Mouse (Mus musculus): ENCODE results near the gene Kansl1. TPM values are rescaled to one million over a fixed set of nuclear protein-coding genes. Genes with fewer than 3 reads are reported as not detected.
"Not testable (repeated sequence)": the region's sequence is repeated elsewhere in the genome, so short reads cannot be mapped to it uniquely, and the experiment has no call there.

Gene Kansl1
- polyA plus RNA-seq, 1 experiment: 37.9 TPM

DNA sequence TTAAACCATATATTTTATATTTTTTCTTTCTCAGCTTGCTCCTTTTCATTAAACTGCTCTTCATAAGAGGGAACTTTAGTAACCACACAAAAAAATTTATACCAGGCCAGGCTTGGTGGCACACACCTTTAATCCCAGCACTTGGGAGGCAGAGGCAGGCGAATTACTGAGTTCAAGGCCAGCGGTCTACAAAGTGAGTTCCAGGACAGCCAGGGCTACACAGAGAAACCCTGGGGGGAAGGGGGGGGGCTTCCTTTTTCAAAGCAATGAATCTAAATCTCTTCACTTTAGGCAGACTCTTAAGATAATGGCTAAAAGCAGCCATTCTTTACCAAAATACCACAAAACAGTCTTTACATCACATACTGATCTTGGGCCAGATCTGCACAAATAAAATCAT lies 9.0 kb downstream of the Kansl1 start:
- no peaks in the 10 kb centered on the region for H3K4me1 ChIP-seq (ENCODE audit: control insufficient read depth, insufficient read depth, low read length)
- no peak overlapping the region for H3K27ac ChIP-seq (ENCODE audit: insufficient read depth, low read depth, low read length)
- TF ChIP-seq POLR2A (IDR thresholded peaks at IDR 0.05; ENCODE audit: borderline replicate concordance, low read depth, low read length): no peak

DNA sequence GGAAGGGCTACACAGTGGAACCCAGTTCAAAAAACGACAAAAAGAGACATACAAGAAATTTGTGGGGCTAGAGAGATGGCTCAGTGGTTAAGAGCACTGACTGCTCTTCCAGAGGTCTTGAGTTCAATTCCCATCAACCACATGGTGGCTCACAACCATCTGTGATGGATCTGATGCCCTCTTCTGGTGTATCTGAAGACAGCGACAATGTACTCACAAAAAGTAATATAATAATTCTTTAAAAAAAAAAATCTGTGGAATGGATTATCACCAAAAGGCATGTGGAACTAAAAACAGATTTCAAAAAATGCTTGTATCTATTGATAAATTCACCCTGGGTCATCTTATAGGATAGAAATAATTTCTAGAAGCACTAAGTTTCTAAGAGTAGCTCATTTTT lies 10.2 kb downstream of the Kansl1 start:
- Histone ChIP-seq H3K4me1 (ENCODE audit: control insufficient read depth, insufficient read depth, low read length) (no peaks in the 10 kb centered on the region), H3K27ac (ENCODE audit: insufficient read depth, low read depth, low read length) (no peak overlapping the region), H3K4me3 (ENCODE audit: insufficient read depth, low read length) (no peak overlapping the region)
- TF ChIP-seq CTCF (IDR thresholded peaks at IDR 0.05; ENCODE audit: low read depth, low read length): no peak
- no peak for TF ChIP-seq POLR2A (IDR thresholded peaks at IDR 0.05; ENCODE audit: borderline replicate concordance, low read depth, low read length)

More for the DNA sequence above, 9.0 kb downstream of the Kansl1 start:
- H3K4me3 ChIP-seq (ENCODE audit: insufficient read depth, low read length): no peak overlapping the region

DNA sequence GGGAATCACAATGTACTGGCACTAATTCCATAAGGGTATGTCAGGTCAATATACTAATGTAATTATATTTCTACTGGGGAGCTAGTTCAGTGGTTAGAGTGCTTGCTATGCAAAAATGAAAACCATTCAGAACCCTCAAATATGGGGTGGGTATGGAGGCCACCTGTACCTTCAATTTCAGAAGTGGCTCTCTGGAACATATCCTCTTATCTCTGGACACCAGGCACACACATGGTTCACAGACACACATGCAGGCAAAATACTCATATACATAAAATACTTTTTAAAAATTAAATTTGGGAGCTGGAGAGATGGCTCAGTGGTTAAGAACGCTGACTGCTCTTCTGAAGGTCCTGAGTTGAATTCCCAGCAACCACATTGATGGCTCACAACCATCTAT lies 16.0 kb downstream of the Kansl1 start:
- peaks cover 2% of the 10 kb centered on the region; the same call in 1 of the 2 replicates for H3K4me1 ChIP-seq (ENCODE audit: control insufficient read depth, insufficient read depth, low read length)
- TF ChIP-seq CTCF (IDR thresholded peaks at IDR 0.05; ENCODE audit: low read depth, low read length) (no peak), POLR2A (IDR thresholded peaks at IDR 0.05; ENCODE audit: borderline replicate concordance, low read depth, low read length) (no peak)
- H3K27ac ChIP-seq (ENCODE audit: insufficient read depth, low read depth, low read length): no peak overlapping the region
- H3K4me3 ChIP-seq (ENCODE audit: insufficient read depth, low read length): no peak overlapping the region

DNA sequence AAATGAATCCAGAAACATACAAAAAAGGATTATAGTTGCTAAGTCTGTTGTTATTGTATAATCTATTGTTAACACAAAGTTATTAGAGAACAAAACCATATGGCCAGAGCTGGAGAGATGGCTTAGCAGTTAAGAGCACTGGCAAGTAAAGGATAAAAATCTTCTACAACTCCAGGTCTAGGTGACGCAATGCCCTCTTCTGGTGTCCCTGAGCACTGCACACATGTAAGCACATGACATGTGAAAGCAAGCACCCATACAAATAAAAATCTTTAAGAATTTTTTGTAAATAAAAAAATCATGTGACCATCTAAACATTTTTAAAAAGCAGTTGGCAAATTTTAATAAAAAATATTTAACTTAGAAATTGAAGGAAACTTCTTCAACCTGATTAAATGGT lies 17.4 kb downstream of the Kansl1 start:
- TF ChIP-seq POLR2A (IDR thresholded peaks at IDR 0.05; ENCODE audit: borderline replicate concordance, low read depth, low read length): no peak
- no peak for TF ChIP-seq CTCF (IDR thresholded peaks at IDR 0.05; ENCODE audit: low read depth, low read length)
- Histone ChIP-seq H3K4me3 (ENCODE audit: insufficient read depth, low read length) (no peak overlapping the region), H3K4me1 (ENCODE audit: control insufficient read depth, insufficient read depth, low read length) (peaks cover 2% of the 10 kb centered on the region; the same call in 1 of the 2 replicates), H3K27ac (ENCODE audit: insufficient read depth, low read depth, low read length) (no peak overlapping the region)

DNA sequence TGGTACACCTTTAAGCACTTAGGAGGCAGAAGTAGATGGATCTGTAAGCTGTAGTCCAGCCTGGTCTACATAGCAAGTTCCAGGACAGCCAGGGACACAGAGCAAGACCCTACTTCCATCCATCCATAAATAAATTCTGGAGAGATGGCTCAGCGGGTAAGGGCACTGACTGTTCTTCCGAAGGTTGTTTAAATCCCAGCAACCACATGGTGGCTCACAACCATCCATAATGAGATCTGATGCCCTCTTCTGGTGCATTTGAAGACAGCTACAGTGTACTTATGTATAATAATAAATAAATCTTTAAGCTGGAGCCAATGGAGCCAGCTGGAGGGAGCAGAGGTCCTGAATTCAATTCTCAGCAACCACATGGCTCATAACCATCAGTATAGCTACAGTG lies 20.2 kb downstream of the Kansl1 start:
- H3K4me3 ChIP-seq (ENCODE audit: insufficient read depth, low read length); H3K27ac ChIP-seq (ENCODE audit: insufficient read depth, low read depth, low read length): not testable (repeated sequence)

DNA sequence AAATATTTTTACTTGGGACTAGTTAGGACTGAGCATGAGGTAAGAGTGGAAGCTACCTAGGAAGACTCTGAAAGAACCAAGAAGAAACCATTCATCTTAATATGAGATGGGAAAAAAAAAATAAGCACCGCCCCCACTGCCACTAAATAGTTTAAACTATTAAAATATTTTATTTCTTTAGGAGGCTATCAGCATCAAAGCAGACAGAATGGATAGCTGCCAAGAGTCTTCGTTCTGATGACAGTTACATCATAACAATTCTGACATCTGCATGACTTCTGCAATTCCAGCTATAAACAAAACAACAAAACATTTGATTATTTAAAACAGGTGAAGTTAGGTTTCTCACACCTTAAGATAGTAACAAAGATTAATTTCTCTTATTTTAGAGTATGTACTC lies 23.1 kb downstream of the Kansl1 start:
- Histone ChIP-seq H3K27ac (ENCODE audit: insufficient read depth, low read depth, low read length) (no peak overlapping the region), H3K4me3 (ENCODE audit: insufficient read depth, low read length) (no peak overlapping the region), H3K4me1 (ENCODE audit: control insufficient read depth, insufficient read depth, low read length) (peaks cover 3% of the 10 kb centered on the region; the same call in 1 of the 2 replicates)
- no peak for TF ChIP-seq CTCF (IDR thresholded peaks at IDR 0.05; ENCODE audit: low read depth, low read length)
- TF ChIP-seq POLR2A (IDR thresholded peaks at IDR 0.05; ENCODE audit: borderline replicate concordance, low read depth, low read length): no peak

More for the DNA sequence above, 20.2 kb downstream of the Kansl1 start:
- H3K4me1 ChIP-seq (ENCODE audit: control insufficient read depth, insufficient read depth, low read length): not testable (repeated sequence)

DNA sequence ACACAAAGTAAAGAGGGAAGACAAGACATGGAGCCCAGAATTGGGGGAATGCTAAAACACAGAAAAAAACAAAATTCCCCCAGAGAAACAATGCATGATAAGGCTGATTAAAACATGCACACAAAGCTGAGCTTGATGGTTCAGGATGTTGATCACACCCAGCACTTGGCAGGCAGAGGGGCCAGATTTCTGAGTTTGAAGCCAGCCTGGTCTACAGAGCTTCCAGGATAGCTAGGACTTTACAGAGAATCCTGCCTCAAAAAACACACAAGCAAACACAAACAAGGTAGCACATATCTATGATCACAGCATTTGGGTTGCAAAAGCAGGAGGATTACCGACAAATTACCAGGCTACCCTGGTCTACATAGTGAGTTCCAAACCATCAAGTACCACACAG lies 23.6 kb downstream of the Kansl1 start:
- H3K4me3 ChIP-seq (ENCODE audit: insufficient read depth, low read length): no peak overlapping the region
- no peak overlapping the region for H3K27ac ChIP-seq (ENCODE audit: insufficient read depth, low read depth, low read length)
- no peak for TF ChIP-seq CTCF (IDR thresholded peaks at IDR 0.05; ENCODE audit: low read depth, low read length)
- TF ChIP-seq POLR2A (IDR thresholded peaks at IDR 0.05; ENCODE audit: borderline replicate concordance, low read depth, low read length): no peak
- peaks cover 3% of the 10 kb centered on the region; the same call in 1 of the 2 replicates for H3K4me1 ChIP-seq (ENCODE audit: control insufficient read depth, insufficient read depth, low read length)

DNA sequence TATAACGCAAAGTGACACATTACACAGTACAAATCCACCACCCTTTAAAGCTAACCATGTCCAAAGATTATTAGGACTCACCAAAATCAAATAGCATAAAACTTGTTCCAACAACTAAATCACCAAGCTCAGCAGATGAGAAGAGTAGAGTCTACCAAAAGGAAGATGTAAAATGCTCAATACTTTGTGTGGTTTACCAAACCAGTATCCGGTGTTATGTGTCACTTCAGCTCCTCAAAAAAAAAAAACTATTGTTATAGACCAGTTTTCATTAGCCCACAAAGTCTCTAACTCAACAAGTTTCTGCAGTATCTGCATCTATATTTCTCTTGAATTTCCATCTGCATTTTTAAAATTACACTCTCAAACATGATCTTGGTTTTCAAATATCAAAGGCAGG lies 25.3 kb downstream of the Kansl1 start:
- H3K27ac ChIP-seq (ENCODE audit: insufficient read depth, low read depth, low read length): peak overlapping the region; percentile 92
- peak overlapping the region; percentile 97 for H3K4me3 ChIP-seq (ENCODE audit: insufficient read depth, low read length)
- peaks cover 3% of the 10 kb centered on the region; the same call in 1 of the 2 replicates for H3K4me1 ChIP-seq (ENCODE audit: control insufficient read depth, insufficient read depth, low read length)
- TF ChIP-seq POLR2A (IDR thresholded peaks at IDR 0.05; ENCODE audit: borderline replicate concordance, low read depth, low read length) (no peak), CTCF (IDR thresholded peaks at IDR 0.05; ENCODE audit: low read depth, low read length) (no peak)

DNA sequence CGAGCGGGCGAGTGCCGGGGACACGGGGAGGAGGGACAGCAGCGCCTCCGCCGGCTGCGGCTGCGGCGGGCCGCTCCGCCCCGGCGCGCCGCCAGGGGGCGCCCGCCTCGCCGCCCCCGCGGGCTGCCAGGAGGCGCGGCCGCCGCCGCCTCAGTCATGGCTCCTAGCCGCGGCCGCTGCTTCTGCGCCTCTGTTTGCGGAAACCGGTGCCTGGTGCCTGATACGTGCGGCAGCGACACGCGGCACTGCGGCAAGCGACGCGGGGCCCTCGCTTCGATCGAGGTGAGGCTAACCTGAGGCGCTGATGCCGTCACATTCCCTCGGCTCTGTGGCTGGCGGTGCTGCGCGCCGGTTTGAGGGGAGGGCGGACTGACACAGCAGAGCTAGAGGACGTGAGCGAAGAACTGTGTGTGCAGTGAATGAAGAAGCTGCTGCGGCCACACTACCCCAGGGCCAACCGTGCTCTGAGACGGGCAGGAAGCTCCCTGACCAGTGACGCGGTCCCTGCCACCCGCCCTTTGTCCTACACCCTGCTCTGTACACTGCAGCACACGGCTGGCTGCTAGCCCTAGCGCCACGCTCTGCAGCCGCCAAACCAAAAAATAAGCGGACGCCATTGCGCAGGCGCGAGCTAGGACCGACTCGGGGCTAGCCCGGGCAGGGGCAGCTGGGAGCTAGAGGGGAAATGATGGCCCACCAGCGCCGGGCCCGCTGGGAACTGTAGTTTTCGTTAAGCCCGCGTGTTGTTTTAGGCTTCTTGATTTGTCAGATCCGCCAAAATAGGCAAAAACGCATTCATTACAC lies 26.1 kb downstream of the Kansl1 start:
- peak overlapping the region; percentile 99 for H3K27ac ChIP-seq (ENCODE audit: insufficient read depth, low read depth, low read length)
- peaks cover 6% of the 10 kb centered on the region for H3K4me1 ChIP-seq (ENCODE audit: control insufficient read depth, insufficient read depth, low read length)
- peak overlapping the region; percentile 97 for H3K4me3 ChIP-seq (ENCODE audit: insufficient read depth, low read length)
- TF ChIP-seq POLR2A (IDR thresholded peaks at IDR 0.05; ENCODE audit: borderline replicate concordance, low read depth, low read length) (peak; percentile 81; the same call in 1 of the 2 replicates), CTCF (IDR thresholded peaks at IDR 0.05; ENCODE audit: low read depth, low read length) (peak; percentile 40; the same call in 1 of the 2 replicates)

DNA sequence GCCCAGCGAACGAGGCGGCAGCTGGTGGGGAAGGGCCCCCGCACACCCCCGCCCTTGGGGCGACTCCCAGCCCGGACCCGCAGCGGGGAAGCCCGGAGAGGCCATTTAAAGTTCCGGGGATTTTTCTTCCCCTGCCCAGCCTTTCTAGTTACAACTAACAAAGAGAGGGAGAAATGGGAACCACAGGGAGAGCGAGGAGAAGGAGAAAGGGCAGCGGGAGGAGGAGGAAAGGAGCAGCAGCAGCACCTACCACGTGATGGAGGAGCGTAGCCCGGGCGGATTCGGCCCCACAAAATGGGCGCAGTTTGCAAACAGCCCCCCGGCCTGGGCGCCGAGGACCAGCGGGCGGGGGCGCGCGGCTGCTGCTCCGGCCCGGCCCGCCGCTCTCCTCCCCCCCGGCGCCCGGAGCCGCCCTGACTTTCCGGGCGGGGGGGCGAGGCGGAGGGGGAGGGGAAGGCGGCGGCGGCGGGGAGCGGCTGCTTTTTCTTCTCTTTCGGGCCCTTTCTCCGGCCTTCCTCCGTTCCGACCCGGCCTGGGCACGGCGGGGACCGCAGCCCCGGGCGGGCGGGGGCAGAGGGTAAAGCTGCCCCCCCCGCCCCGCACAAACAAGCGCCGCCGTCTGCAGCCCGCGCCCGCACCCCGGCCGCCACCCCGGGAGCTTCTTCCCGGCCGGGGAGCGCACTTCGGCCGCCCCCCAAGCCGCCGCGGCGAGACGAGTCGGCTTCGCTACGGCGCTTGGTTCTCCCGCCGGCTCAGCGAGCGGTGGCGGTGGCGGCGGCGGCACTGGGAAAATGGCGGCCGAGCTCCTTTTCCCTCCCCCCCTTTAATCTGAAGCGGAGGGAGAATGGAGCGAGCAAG lies 27.0 kb downstream of the Kansl1 start:
- no peak for TF ChIP-seq POLR2A (IDR thresholded peaks at IDR 0.05; ENCODE audit: borderline replicate concordance, low read depth, low read length)
- TF ChIP-seq CTCF (IDR thresholded peaks at IDR 0.05; ENCODE audit: low read depth, low read length): no peak
- Histone ChIP-seq H3K4me1 (ENCODE audit: control insufficient read depth, insufficient read depth, low read length) (peaks cover 11% of the 10 kb centered on the region), H3K4me3 (ENCODE audit: insufficient read depth, low read length) (peak overlapping the region; percentile 74), H3K27ac (ENCODE audit: insufficient read depth, low read depth, low read length) (peak overlapping the region; percentile 99)

All from bone marrow macrophage, adult 2 months (primary cell).